Mouse (Mus musculus) ES-Bruce4 (cell line): ENCODE results near the gene Gtf2f2. TPM values are rescaled to one million over a fixed set of nuclear protein-coding genes. Genes with fewer than 3 reads are reported as not detected.

Experiments
- H3K27ac ChIP-seq: 2 replicates; pipeline ENCODE4 v1.5.1; 2012; ENCODE audit warnings: low read length, inconsistent platforms; ENCODE audit not compliant: insufficient read depth
- H3K27me3 ChIP-seq: 2 replicates; pipeline ENCODE4 v1.6.1; 2012; ENCODE audit warnings: mild to moderate bottlenecking, low read length, inconsistent platforms; ENCODE audit not compliant: control insufficient read depth, poor library complexity, insufficient read depth, severe bottlenecking
- H3K36me3 ChIP-seq: 2 replicates; pipeline ENCODE4 v1.6.1; 2012; ENCODE audit warnings: inconsistent platforms, mild to moderate bottlenecking, low read length, moderate library complexity; ENCODE audit not compliant: control insufficient read depth, poor library complexity, insufficient read depth, severe bottlenecking
- H3K4me1 ChIP-seq: one replicate; pipeline ENCODE4 v1.8.1; 2011; ENCODE audit warnings: low read length; ENCODE audit not compliant: control insufficient read depth, insufficient read depth
- H3K4me3 ChIP-seq: 2 replicates; pipeline ENCODE4 v1.5.1; 2011; ENCODE audit warnings: low read depth, mild to moderate bottlenecking, low read length
- H3K9ac ChIP-seq: 2 replicates; pipeline ENCODE4 v1.6.1; 2012; ENCODE audit warnings: low read depth, mild to moderate bottlenecking, inconsistent platforms; ENCODE audit not compliant: poor library complexity, severe bottlenecking
- H3K9me3 ChIP-seq: replicated peaks from 2 replicates; pipeline ENCODE4 v1.6.1; 2012; ENCODE audit warnings: mild to moderate bottlenecking, low read length, inconsistent platforms; ENCODE audit not compliant: control insufficient read depth, poor library complexity, insufficient read depth, severe bottlenecking
- CTCF ChIP-seq: IDR thresholded peaks from one replicate; pipeline ENCODE4 v1.8.1; 2011; ENCODE audit warnings: low read depth, low read length
- EP300 ChIP-seq: IDR thresholded peaks from 2 replicates; pipeline ENCODE4 v1.6.1; 2011; ENCODE audit warnings: low read depth, low read length; ENCODE audit not compliant: insufficient read depth
- POLR2A ChIP-seq: IDR thresholded peaks from one replicate; pipeline ENCODE4 v1.8.1; 2011; ENCODE audit warnings: low read length; ENCODE audit not compliant: insufficient read depth
- polyA plus RNA-seq: library from polyadenylated mRNA; stranded (reverse); fragments of >200 nt; gene quantifications from 2 replicates; pipeline ENCODE4 v1.2.4, GENCODE M21; 2011; ENCODE audit warnings: low read depth; ENCODE audit not compliant: missing spikeins, insufficient read depth, insufficient read length

Gtf2f2 gene
- polyA plus RNA-seq, 1 experiment = 53.3 TPM

- Histone ChIP-seq H3K9ac (no peak overlapping the region), H3K27me3 (no peaks in the 10 kb centered on the region), H3K4me3 (no peak overlapping the region), H3K27ac (no peak overlapping the region), H3K4me1 (no peaks in the 10 kb centered on the region), H3K9me3 (no peaks in the 10 kb centered on the region), H3K36me3 (peaks cover 39% of the 10 kb centered on the region)
- no peak for TF ChIP-seq CTCF
- TF ChIP-seq POLR2A = no peak
- TF ChIP-seq EP300 = no peak
These were observed 160.7 kb downstream of the Gtf2f2 start for GRCm38 (mm10) chr14:75849842-75850568.

GRCm38 (mm10) chr14:75849236-75849635 lies 161.4 kb downstream of the Gtf2f2 start:
- H3K4me1 ChIP-seq = no peaks in the 10 kb centered on the region
- peak overlapping the region; percentile 64; the same call in 1 of the 2 replicates for H3K27ac ChIP-seq
- peaks cover 39% of the 10 kb centered on the region for H3K36me3 ChIP-seq
- no peak for TF ChIP-seq POLR2A
- no peak for TF ChIP-seq CTCF
- no peak for TF ChIP-seq EP300
- H3K27me3 ChIP-seq = no peaks in the 10 kb centered on the region
- H3K4me3 ChIP-seq = no peak overlapping the region
- no peaks in the 10 kb centered on the region for H3K9me3 ChIP-seq
- no peak overlapping the region for H3K9ac ChIP-seq

GRCm38 (mm10) chr14:75848482-75848881 lies 162.2 kb downstream of the Gtf2f2 start:
- TF ChIP-seq POLR2A = no peak
- TF ChIP-seq EP300 = no peak
- TF ChIP-seq CTCF = no peak
- Histone ChIP-seq H3K4me3 (no peak overlapping the region), H3K36me3 (peaks cover 39% of the 10 kb centered on the region), H3K4me1 (no peaks in the 10 kb centered on the region), H3K27me3 (no peaks in the 10 kb centered on the region), H3K9ac (no peak overlapping the region), H3K27ac (peak overlapping the region; percentile 56; the same call in 1 of the 2 replicates), H3K9me3 (no peaks in the 10 kb centered on the region)

- Histone ChIP-seq H3K36me3 (peaks cover 39% of the 10 kb centered on the region), H3K27ac (no peak overlapping the region), H3K4me1 (no peaks in the 10 kb centered on the region), H3K9me3 (no peaks in the 10 kb centered on the region), H3K27me3 (no peaks in the 10 kb centered on the region), H3K9ac (0 out of 2 replicates have a peak overlapping the region, but pooled peaks have one; percentile 95), H3K4me3 (no peak overlapping the region)
- no peak for TF ChIP-seq CTCF
- TF ChIP-seq POLR2A = no peak
- no peak for TF ChIP-seq EP300
These were observed 163.0 kb downstream of the Gtf2f2 start for GRCm38 (mm10) chr14:75847669-75848068.

Other genes with a start within 250 kb of the Gtf2f2 start
- gene Slc25a30, start 223.8 kb downstream of the Gtf2f2 start, polyA plus RNA-seq = 70.6 and 73.3 TPM in 2 replicates
- 3,060 and 3,539 TPM in 2 replicates for gene Tpt1, start 165.8 kb downstream of the Gtf2f2 start, polyA plus RNA-seq
- gene Kctd4, start 55.9 kb downstream of the Gtf2f2 start, polyA plus RNA-seq = not detected in 2 replicates
- 27.5 and 30.5 TPM in 2 replicates for gene Gpalpp1, start 99.9 kb upstream of the Gtf2f2 start, polyA plus RNA-seq
- 27.2 and 30.5 TPM in 2 replicates for gene Nufip1, start 100.0 kb upstream of the Gtf2f2 start, polyA plus RNA-seq